Mouse (Mus musculus) forebrain, embryonic 11.5 days (tissue): Measurements from ENCODE around the gene Drg1. TPM values are rescaled to one million over a fixed set of nuclear protein-coding genes. Genes with fewer than 3 reads are reported as not detected.

Source experiments
- ATAC-seq: fragments of 200-750 bp; cut with Nextera tagmentation; replicated peaks from 2 replicates; pipeline ENCODE4 v1.8.0; 2017; ENCODE audit warnings: moderate TSS enrichment; ENCODE audit not compliant: low FRiP score
- DNase-seq: peaks from one replicate; pipeline ENCODE4 v3.0.0-alpha.2; 2017; ENCODE audit warnings: low spot score
- H3K27ac ChIP-seq: fragments of 300-500 bp; sonication (generic); 2 replicates; pipeline ENCODE4 v1.5.1; 2014; ENCODE audit warnings: low read depth, low read length
- H3K27me3 ChIP-seq: fragments of 300-500 bp; sonication (generic); 2 replicates; pipeline ENCODE4 v1.6.1; 2014; ENCODE audit warnings: mild to moderate bottlenecking, low read length, mixed read lengths; ENCODE audit not compliant: control insufficient read depth, insufficient read depth
- H3K36me3 ChIP-seq: fragments of 300-500 bp; sonication (generic); 2 replicates; pipeline ENCODE4 v1.6.1; 2014; ENCODE audit warnings: mild to moderate bottlenecking, low read length, moderate library complexity, mixed read lengths; ENCODE audit not compliant: control insufficient read depth, insufficient read depth
- H3K4me1 ChIP-seq: fragments of 300-500 bp; sonication (generic); replicated peaks from 2 replicates; pipeline ENCODE4 v1.6.1; 2014; ENCODE audit warnings: low read length, mixed read lengths; ENCODE audit not compliant: control insufficient read depth, insufficient read depth
- H3K4me2 ChIP-seq: fragments of 300-500 bp; sonication (generic); 2 replicates; pipeline ENCODE4 v1.6.1; 2014; ENCODE audit warnings: low read depth, mild to moderate bottlenecking, low read length, moderate library complexity, mixed read lengths; ENCODE audit not compliant: severe bottlenecking
- H3K4me3 ChIP-seq: fragments of 300-500 bp; sonication (generic); 2 replicates; pipeline ENCODE4 v1.5.1; 2014; ENCODE audit warnings: low read depth, low read length
- H3K9ac ChIP-seq: fragments of 300-500 bp; sonication (generic); 2 replicates; pipeline ENCODE4 v1.6.1; 2014; ENCODE audit warnings: low read length
- H3K9me3 ChIP-seq: fragments of 300-500 bp; sonication (generic); 2 replicates; pipeline ENCODE4 v1.6.1; 2016; ENCODE audit warnings: low read length, mixed read lengths; ENCODE audit not compliant: control insufficient read depth
- WGBS: fragments of 180-500 bp; shearing (Covaris S2); extraction: QIAGEN DNeasy Blood & Tissue Kit; methylation state at CpG from one replicate; pipeline ENCODE4 v1.1.7; 2014; 5-methylcytosine and 5-hydroxymethylcytosine counted together
- polyA plus RNA-seq: library from polyadenylated mRNA; unstranded; fragments of >200 nt; fragmentation: Nextera tagmentation; extraction: Ambion mirVana; gene quantifications from 2 replicates; pipeline ENCODE4 v1.2.1, GENCODE M21; 2014

Drg1 gene
- polyA plus RNA-seq, 1 experiment from 2014 or later, result 299 TPM

DNA sequence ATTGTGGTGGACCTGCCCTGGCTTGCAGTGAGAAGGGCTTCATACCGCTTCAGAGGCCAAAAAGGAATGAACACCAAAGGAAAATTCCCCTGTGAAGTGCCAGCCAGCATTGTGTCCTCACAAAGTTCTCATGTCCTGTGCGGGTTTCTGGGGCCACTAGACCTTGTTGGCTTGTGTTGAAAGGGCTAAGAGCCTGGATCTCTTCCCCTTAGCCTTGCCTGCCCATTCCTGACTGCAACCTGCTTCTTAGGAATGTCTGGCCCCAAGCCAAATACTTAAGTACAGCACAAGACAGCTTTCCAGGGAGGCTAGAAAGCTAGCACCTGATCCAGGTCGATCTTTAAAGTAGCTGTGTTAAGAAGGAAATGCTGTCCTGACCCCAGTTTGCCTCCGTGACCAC is 36.6 kb upstream of the Drg1 start:
- DNase-seq, result no peak
- ATAC-seq, result no peak
- Histone ChIP-seq H3K27me3 (no peaks in the 10 kb centered on the region), H3K27ac (no peak overlapping the region), H3K9me3 (no peaks in the 10 kb centered on the region), H3K4me3 (no peak overlapping the region), H3K4me1 (no peaks in the 10 kb centered on the region), H3K9ac (no peak overlapping the region), H3K36me3 (peaks cover 41% of the 10 kb centered on the region), H3K4me2 (no peak overlapping the region)
- 90% methylated on average over 4 of the region's 4 CpGs for WGBS

DNA sequence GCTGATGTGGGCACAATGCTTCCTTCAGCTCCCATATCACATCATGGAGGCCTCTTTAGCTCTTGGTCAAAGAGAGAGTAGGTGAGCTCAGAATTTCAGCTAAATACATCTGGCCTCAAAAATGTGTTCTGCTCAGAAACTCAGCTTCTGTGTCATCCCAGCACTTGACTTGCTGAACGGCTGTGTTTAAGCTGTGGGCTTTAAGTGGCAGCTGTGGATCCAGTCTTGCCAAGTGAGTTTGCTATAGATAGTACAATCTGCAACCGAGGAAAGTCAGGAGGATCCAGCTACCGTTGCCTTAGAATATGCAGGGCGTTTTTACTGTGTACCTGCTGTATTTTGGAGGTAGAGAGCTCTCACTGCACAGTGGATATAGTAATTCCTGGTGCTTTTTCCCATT is 36.2 kb upstream of the Drg1 start:
- ATAC-seq, result no peak

GRCm38 (mm10) chr11:3301075-3301474 is 34.9 kb upstream of the Drg1 start:
- peaks cover 38% of the 10 kb centered on the region for H3K36me3 ChIP-seq
- WGBS, result 92% methylated on average over 5 of the region's 5 CpGs
- no peaks in the 10 kb centered on the region for H3K9me3 ChIP-seq
- DNase-seq, result no peak
- no peak for ATAC-seq
- H3K9ac ChIP-seq, result no peak overlapping the region
- no peak overlapping the region for H3K4me3 ChIP-seq
- H3K27ac ChIP-seq, result no peak overlapping the region
- peaks cover under 1% of the 10 kb centered on the region; the same call in 1 of the 2 replicates for H3K4me1 ChIP-seq
- no peaks in the 10 kb centered on the region for H3K27me3 ChIP-seq
- no peak overlapping the region for H3K4me2 ChIP-seq

More for the DNA sequence above, 36.2 kb upstream of the Drg1 start:
- H3K27ac ChIP-seq, result no peak overlapping the region
- no peaks in the 10 kb centered on the region for H3K27me3 ChIP-seq
- H3K36me3 ChIP-seq, result peaks cover 37% of the 10 kb centered on the region
- H3K4me2 ChIP-seq, result no peak overlapping the region
- WGBS, result 92% methylated on average over 4 of the region's 4 CpGs
- no peak overlapping the region for H3K9ac ChIP-seq
- no peaks in the 10 kb centered on the region for H3K4me1 ChIP-seq
- DNase-seq, result no peak
- no peaks in the 10 kb centered on the region for H3K9me3 ChIP-seq
- H3K4me3 ChIP-seq, result no peak overlapping the region

DNA sequence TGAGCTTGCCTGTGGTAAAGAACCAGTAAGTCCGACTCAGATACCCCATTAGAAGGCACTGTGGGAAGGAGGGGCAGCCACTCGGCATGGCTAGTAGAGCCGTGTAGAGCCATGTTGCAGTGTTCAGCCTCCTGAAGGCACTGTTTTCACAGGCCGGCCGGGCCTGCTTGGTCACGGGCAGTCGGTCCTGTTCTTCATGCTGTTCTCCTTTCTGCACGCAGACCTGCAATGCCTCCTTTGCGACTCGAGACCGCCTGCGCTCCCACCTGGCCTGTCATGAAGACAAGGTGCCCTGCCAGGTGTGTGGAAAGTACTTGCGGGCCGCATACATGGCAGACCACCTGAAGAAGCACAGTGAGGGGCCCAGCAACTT is 32.6 kb upstream of the Drg1 start:
- Histone ChIP-seq H3K36me3 (peaks cover 41% of the 10 kb centered on the region), H3K9me3 (no peaks in the 10 kb centered on the region), H3K4me2 (no peak overlapping the region), H3K27me3 (no peaks in the 10 kb centered on the region), H3K9ac (no peak overlapping the region), H3K4me1 (peaks cover 18% of the 10 kb centered on the region), H3K27ac (no peak overlapping the region), H3K4me3 (no peak overlapping the region)
- DNase-seq (no peak), ATAC-seq (no peak)
- 92% methylated on average over 14 of the region's 14 CpGs for WGBS

- H3K9ac ChIP-seq, result no peak overlapping the region
- H3K27me3 ChIP-seq, result no peaks in the 10 kb centered on the region
- WGBS, result 91% methylated on average over 10 of the region's 10 CpGs
- H3K27ac ChIP-seq, result no peak overlapping the region
- no peaks in the 10 kb centered on the region for H3K9me3 ChIP-seq
- DNase-seq (no peak), ATAC-seq (no peak)
- no peak overlapping the region for H3K4me3 ChIP-seq
- H3K4me2 ChIP-seq, result no peak overlapping the region
- peaks cover 43% of the 10 kb centered on the region for H3K36me3 ChIP-seq
- peaks cover 23% of the 10 kb centered on the region for H3K4me1 ChIP-seq
Measured at GRCm38 (mm10) chr11:3297871-3298812, 31.9 kb upstream of the Drg1 start.

DNA sequence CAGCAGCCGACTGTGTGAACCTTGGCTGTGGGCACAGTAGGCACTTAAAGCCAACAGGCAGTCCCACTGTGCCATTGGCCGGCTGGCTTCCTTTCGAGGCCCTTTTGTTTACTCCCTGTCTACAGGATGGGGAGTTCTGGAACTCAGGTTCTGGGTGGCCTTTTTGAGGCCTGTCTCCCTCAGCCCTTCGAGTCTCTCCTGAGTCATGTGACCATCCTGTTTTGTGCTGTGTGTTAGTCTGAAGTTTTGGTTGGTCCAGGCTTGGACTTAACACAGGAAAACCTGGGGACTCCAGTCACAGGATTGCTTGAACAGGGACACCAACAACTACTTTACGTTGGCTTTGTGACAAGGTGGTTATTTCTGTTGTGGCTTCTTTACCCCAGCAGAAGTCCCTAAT is 29.8 kb upstream of the Drg1 start:
- no peak overlapping the region for H3K4me3 ChIP-seq
- no peak for DNase-seq
- H3K4me2 ChIP-seq, result peak overlapping the region; percentile 21; the same call in 1 of the 2 replicates
- WGBS, result 73% methylated on average over 5 of the region's 5 CpGs
- H3K27ac ChIP-seq, result no peak overlapping the region
- H3K9ac ChIP-seq, result no peak overlapping the region
- no peaks in the 10 kb centered on the region for H3K27me3 ChIP-seq
- peaks cover 29% of the 10 kb centered on the region for H3K36me3 ChIP-seq
- ATAC-seq, result no peak
- H3K9me3 ChIP-seq, result no peaks in the 10 kb centered on the region
- H3K4me1 ChIP-seq, result peaks cover 23% of the 10 kb centered on the region

- no peak for ATAC-seq
- Histone ChIP-seq H3K4me2 (peak overlapping the region; percentile 99), H3K4me1 (peaks cover 23% of the 10 kb centered on the region), H3K36me3 (peaks cover 26% of the 10 kb centered on the region), H3K9ac (peak overlapping the region; percentile 99), H3K27ac (no peak overlapping the region), H3K9me3 (no peaks in the 10 kb centered on the region), H3K27me3 (no peaks in the 10 kb centered on the region), H3K4me3 (no peak overlapping the region)
- 96% methylated on average over 2 of the region's 2 CpGs for WGBS
- no peak for DNase-seq
Measured at GRCm38 (mm10) chr11:3294641-3295040, 28.4 kb upstream of the Drg1 start.

DNA sequence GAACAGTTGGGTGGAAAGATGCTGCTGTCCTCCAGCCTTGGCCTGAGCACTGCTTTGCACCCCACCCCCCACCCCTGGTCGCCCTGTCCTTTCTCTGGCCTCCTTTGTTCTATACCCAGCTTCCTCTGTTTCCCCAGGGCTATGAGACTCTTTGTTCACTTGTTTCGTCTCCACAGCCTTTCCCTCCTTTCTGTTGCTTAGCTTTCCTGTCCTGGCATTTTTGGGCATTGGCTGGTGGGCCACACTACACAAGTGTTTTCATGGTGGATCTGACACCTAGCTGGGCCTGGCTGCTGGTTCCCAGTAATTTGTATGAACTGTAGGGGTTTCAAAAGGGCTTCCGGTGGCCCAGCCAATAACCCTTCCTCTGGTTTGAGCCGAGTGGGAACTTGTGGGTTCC is 27.1 kb upstream of the Drg1 start:
- Histone ChIP-seq H3K4me1 (peaks cover 23% of the 10 kb centered on the region), H3K9ac (peak overlapping the region; percentile 99), H3K9me3 (no peaks in the 10 kb centered on the region), H3K27ac (peak overlapping the region; percentile 97), H3K36me3 (peaks cover 26% of the 10 kb centered on the region), H3K4me2 (peak overlapping the region; percentile 99), H3K4me3 (peak overlapping the region; percentile 92), H3K27me3 (no peaks in the 10 kb centered on the region)
- ATAC-seq (no peak), DNase-seq (no peak)
- 15% methylated on average over 4 of the region's 4 CpGs for WGBS
